Mouse (Mus musculus) MEL (cell line): ENCODE results near the gene Ccdc38. TPM values are rescaled to one million over a fixed set of nuclear protein-coding genes. Genes with fewer than 3 reads are reported as not detected.

Experiments
- DNase-seq: peaks from one replicate; pipeline ENCODE4 v3.0.0; 2011; ENCODE audit warnings: low read depth, low spot score
- H3K27ac ChIP-seq: 2 replicates; pipeline ENCODE4 v1.5.1; 2012; ENCODE audit warnings: low read depth, mild to moderate bottlenecking, control low read depth, low read length, moderate library complexity; ENCODE audit not compliant: control insufficient read depth
- H3K27me3 ChIP-seq, 2 experiments: fragments of 150-350 bp in 1 of 2; sonication (generic) in 1 of 2; 2 replicates each; pipeline ENCODE4 v1.6.1; 2012; ENCODE audit warnings: low read length in 2 of 2, mild to moderate bottlenecking in 2 of 2, improper control_type of control experiment in 1 of 2, moderate library complexity in 1 of 2; ENCODE audit not compliant: insufficient read depth in 2 of 2, control insufficient read depth in 1 of 2
- H3K36me3 ChIP-seq, 2 experiments: 2 replicates each; pipeline ENCODE4 v1.6.1; 2012 to 2014; ENCODE audit warnings: low read length in 2 of 2, improper control_type of control experiment in 1 of 2, inconsistent platforms in 1 of 2, mild to moderate bottlenecking in 1 of 2; ENCODE audit not compliant: insufficient read depth in 2 of 2, control insufficient read depth in 1 of 2
- H3K4me1 ChIP-seq, 2 experiments: fragments of 150-350 bp in 1 of 2; sonication (generic) in 1 of 2; 2 replicates each; pipeline ENCODE4 v1.6.1; 2012; ENCODE audit warnings: low read length in 2 of 2, improper control_type of control experiment in 1 of 2, mild to moderate bottlenecking in 1 of 2; ENCODE audit not compliant: insufficient read depth in 2 of 2, control insufficient read depth in 1 of 2
- H3K4me3 ChIP-seq, 2 experiments: fragments of 150-350 bp in 1 of 2; sonication (generic) in 1 of 2; 2 replicates each; pipeline ENCODE4 v1.5.1; 2012; ENCODE audit warnings: low read depth in 2 of 2, low read length in 2 of 2, mild to moderate bottlenecking in 2 of 2, moderate library complexity in 2 of 2, control low read depth in 1 of 2, improper control_type of control experiment in 1 of 2; ENCODE audit not compliant: control insufficient read depth in 1 of 2, insufficient read depth in 1 of 2
- H3K79me2 ChIP-seq: 2 replicates; pipeline ENCODE4 v1.6.1; 2012; ENCODE audit warnings: mild to moderate bottlenecking, low read length, moderate library complexity; ENCODE audit not compliant: control insufficient read depth, poor library complexity, insufficient read depth
- H3K9ac ChIP-seq: 2 replicates; pipeline ENCODE4 v1.6.1; 2012; ENCODE audit warnings: low read depth, mild to moderate bottlenecking, control low read depth, low read length, moderate library complexity; ENCODE audit not compliant: control insufficient read depth, poor library complexity, severe bottlenecking
- H3K9me3 ChIP-seq: fragments of 150-350 bp; sonication (generic); replicated peaks from 2 replicates; pipeline ENCODE4 v1.6.1; 2012; ENCODE audit warnings: mild to moderate bottlenecking, low read length, improper control_type of control experiment, moderate library complexity; ENCODE audit not compliant: insufficient read depth
- CHD2 ChIP-seq: IDR thresholded peaks from 2 replicates; pipeline ENCODE4 v1.6.1; 2011; ENCODE audit warnings: low read length, improper control_type of control experiment
- CTCF ChIP-seq, 3 experiments: IDR thresholded peaks in 2 of 3; conservative IDR thresholded peaks in 1 of 3; 2 replicates each; pipeline ENCODE4 v1.5.1; 2011 to 2012; ENCODE audit warnings: low read length in 3 of 3, low read depth in 2 of 3, mild to moderate bottlenecking in 2 of 3, improper control_type of control experiment in 1 of 3, inconsistent platforms in 1 of 3, mixed read lengths in 1 of 3, moderate library complexity in 1 of 3; ENCODE audit not compliant: control insufficient read depth in 1 of 3, insufficient read depth in 1 of 3, poor library complexity in 1 of 3, severe bottlenecking in 1 of 3
- ELF1 ChIP-seq: IDR thresholded peaks from 2 replicates; pipeline ENCODE4 v1.6.1; 2014; ENCODE audit warnings: low read depth, mild to moderate bottlenecking, inconsistent platforms, low read length, improper control_type of control experiment, moderate library complexity
- ETS1 ChIP-seq: IDR thresholded peaks from 2 replicates; pipeline ENCODE4 v1.6.1; 2012; ENCODE audit warnings: low read depth, mild to moderate bottlenecking, inconsistent platforms, low read length, improper control_type of control experiment, moderate library complexity
- GABPA ChIP-seq: IDR thresholded peaks from 2 replicates; pipeline ENCODE4 v1.6.1; 2012; ENCODE audit warnings: low read depth, mild to moderate bottlenecking, inconsistent platforms, low read length, improper control_type of control experiment, moderate library complexity
- GATA1 ChIP-seq: IDR thresholded peaks from 2 replicates; pipeline ENCODE4 v1.6.1; 2011; ENCODE audit warnings: low read depth, low read length, improper control_type of control experiment
- JUND ChIP-seq: IDR thresholded peaks from 2 replicates; pipeline ENCODE4 v1.6.1; 2011; ENCODE audit warnings: low read depth, mild to moderate bottlenecking, improper control_type of control experiment, low read length
- MAFK ChIP-seq: IDR thresholded peaks from 2 replicates; pipeline ENCODE4 v1.6.1; 2011; ENCODE audit warnings: low read depth, mild to moderate bottlenecking, low read length, improper control_type of control experiment, borderline replicate concordance
- MAX ChIP-seq: IDR thresholded peaks from 2 replicates; pipeline ENCODE4 v1.6.1; 2011; ENCODE audit warnings: low read length, improper control_type of control experiment
- MEF2A ChIP-seq: IDR thresholded peaks from 2 replicates; pipeline ENCODE4 v1.6.1; 2014; ENCODE audit warnings: low read depth, mild to moderate bottlenecking, inconsistent platforms, low read length, improper control_type of control experiment; ENCODE audit not compliant: poor library complexity, insufficient replicate concordance, severe bottlenecking; ENCODE audit errors: extremely low read depth
- MYB ChIP-seq: IDR thresholded peaks from 2 replicates; pipeline ENCODE4 v1.6.1; 2011; ENCODE audit warnings: mild to moderate bottlenecking, low read depth, low read length, improper control_type of control experiment
- NRF1 ChIP-seq: IDR thresholded peaks from 2 replicates; pipeline ENCODE4 v1.6.1; 2014; ENCODE audit warnings: low read depth, mild to moderate bottlenecking, inconsistent platforms, low read length, improper control_type of control experiment, moderate library complexity; ENCODE audit not compliant: poor library complexity, insufficient read depth, severe bottlenecking
- POLR2A ChIP-seq, 2 experiments: IDR thresholded peaks; 2 replicates each; pipeline ENCODE4 v1.6.1; 2011 to 2012; ENCODE audit warnings: low read length in 2 of 2, mild to moderate bottlenecking in 2 of 2, control low read depth in 1 of 2, improper control_type of control experiment in 1 of 2, low read depth in 1 of 2, moderate library complexity in 1 of 2; ENCODE audit not compliant: control insufficient read depth in 1 of 2, insufficient read depth in 1 of 2, poor library complexity in 1 of 2
- POLR2AphosphoS5 ChIP-seq: IDR thresholded peaks from 2 replicates; pipeline ENCODE4 v1.6.1; 2012; ENCODE audit warnings: low read depth, borderline replicate concordance, mild to moderate bottlenecking, inconsistent platforms, low read length, moderate library complexity, mixed read lengths
- RAD21 ChIP-seq: IDR thresholded peaks from 2 replicates; pipeline ENCODE4 v1.6.1; 2011; ENCODE audit warnings: mild to moderate bottlenecking, low read depth, low read length, improper control_type of control experiment
- RCOR1 ChIP-seq: IDR thresholded peaks from 2 replicates; pipeline ENCODE4 v1.6.1; 2012; ENCODE audit warnings: low read depth, mild to moderate bottlenecking, inconsistent platforms, low read length, improper control_type of control experiment
- TBP ChIP-seq: IDR thresholded peaks from 2 replicates; pipeline ENCODE4 v1.8.0; 2011; ENCODE audit warnings: low read depth, low read length, improper control_type of control experiment
- TCF12 ChIP-seq: IDR thresholded peaks from 2 replicates; pipeline ENCODE4 v1.6.1; 2014; ENCODE audit warnings: low read depth, mild to moderate bottlenecking, inconsistent platforms, low read length, improper control_type of control experiment, moderate library complexity
- USF1 ChIP-seq: IDR thresholded peaks from 2 replicates; pipeline ENCODE4 v1.6.1; 2014; ENCODE audit warnings: low read depth, mild to moderate bottlenecking, inconsistent platforms, low read length, improper control_type of control experiment, moderate library complexity
- USF2 ChIP-seq, 2 experiments: IDR thresholded peaks; 2 replicates each; pipeline ENCODE4 v1.6.1; 2011 to 2012; ENCODE audit warnings: improper control_type of control experiment in 2 of 2, low read length in 2 of 2, borderline replicate concordance in 1 of 2, inconsistent platforms in 1 of 2, low read depth in 1 of 2, mild to moderate bottlenecking in 1 of 2; ENCODE audit not compliant: insufficient read depth in 1 of 2
- ZMIZ1 ChIP-seq: IDR thresholded peaks from 2 replicates; pipeline ENCODE4 v1.6.1; 2012; ENCODE audit warnings: low read depth, mild to moderate bottlenecking, inconsistent platforms, low read length, improper control_type of control experiment, moderate library complexity
- ZNF384 ChIP-seq: IDR thresholded peaks from 2 replicates; pipeline ENCODE4 v1.6.1; 2012; ENCODE audit warnings: low read depth, mild to moderate bottlenecking, inconsistent platforms, low read length, improper control_type of control experiment
- polyA plus RNA-seq, 2 experiments: library from polyadenylated mRNA; stranded (reverse) in 1 of 2; unstranded in 1 of 2; fragments of >175 nt in 1 of 2; fragments of >200 nt in 1 of 2; gene quantifications; 2 replicates each; pipeline versions ENCODE4 v1.2.1 to v1.2.4; 2012; ENCODE audit warnings: low replicate concordance in 2 of 2, low read depth in 1 of 2; ENCODE audit not compliant: insufficient read length in 2 of 2, insufficient read depth in 1 of 2, missing spikeins in 1 of 2
- total RNA-seq: library from RNA; depleted of rRNA; stranded (reverse); fragments of 300-350 nt; gene quantifications from 2 replicates; pipeline ENCODE4 v1.2.3, GENCODE M21; 2012

Ccdc38 gene
- total and polyA plus RNA-seq, 3 experiments = 0.22 TPM; not detected in 2

DNA sequence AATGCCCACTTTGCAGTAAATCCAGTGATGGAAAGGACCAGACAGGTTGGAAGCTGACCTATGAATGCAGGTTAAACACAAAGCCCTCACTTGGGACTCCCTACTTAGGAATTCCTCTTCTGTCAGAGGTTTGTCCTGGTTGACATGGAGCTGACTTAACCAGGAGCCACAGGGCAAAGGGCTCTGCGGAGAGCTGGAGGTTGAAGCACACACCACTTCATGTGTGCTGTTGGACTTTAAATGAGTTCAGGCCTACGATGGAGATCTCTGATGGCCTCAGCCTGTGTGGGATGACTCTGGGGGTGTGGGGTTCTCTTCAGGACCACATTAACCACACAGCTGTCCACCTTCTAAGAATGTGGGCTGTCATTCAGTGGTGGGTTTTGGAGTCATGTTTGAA, 2.1 kb upstream of the Ccdc38 start:
- Histone ChIP-seq H3K36me3 (peaks cover 0 to 4% of the 10 kb centered on the region in 2 experiments; a peak in 2 of 4 replicates), H3K27ac (no peak overlapping the region), H3K27me3 (peaks cover 12 to 17% of the 10 kb centered on the region in 2 experiments), H3K4me3 (no peak overlapping the region), H3K4me1 (peaks cover 0 to 6% of the 10 kb centered on the region in 2 experiments; a peak in 3 of 4 replicates), H3K9me3 (no peaks in the 10 kb centered on the region), H3K79me2 (no peaks in the 10 kb centered on the region), H3K9ac (no peak overlapping the region)
- no peak for DNase-seq
- no peak for TF ChIP-seq ZMIZ1
- TF ChIP-seq POLR2A (IDR thresholded peaks at IDR 0.05; ENCODE audit: control insufficient read depth in 1 of 2, insufficient read depth in 1 of 2, low read depth in 1 of 2, low read length in 2 of 2, poor library complexity in 1 of 2) = no peak
- TF ChIP-seq MEF2A = no peak
- no peak for TF ChIP-seq TCF12
- TF ChIP-seq MAFK = no peak
- no peak for TF ChIP-seq POLR2AphosphoS5
- TF ChIP-seq TBP = no peak
- no peak for TF ChIP-seq RCOR1
- TF ChIP-seq CHD2 = no peak
- no peak for TF ChIP-seq USF2 (IDR thresholded peaks at IDR 0.05; ENCODE audit: borderline replicate concordance in 1 of 2, insufficient read depth in 1 of 2, low read depth in 1 of 2, low read length in 2 of 2)
- no peak for TF ChIP-seq MYB
- no peak for TF ChIP-seq NRF1
- no peak for TF ChIP-seq RAD21
- TF ChIP-seq CTCF (IDR thresholded peaks at IDR 0.05 in 2 of 3, conservative IDR thresholded peaks at IDR 0.05 in 1 of 3; ENCODE audit: control insufficient read depth in 1 of 3, insufficient read depth in 1 of 3, low read depth in 2 of 3, low read length in 3 of 3, poor library complexity in 1 of 3, severe bottlenecking in 1 of 3) = no peak
- TF ChIP-seq GATA1 = no peak
- no peak for TF ChIP-seq GABPA
- no peak for TF ChIP-seq MAX
- no peak for TF ChIP-seq ETS1

DNA sequence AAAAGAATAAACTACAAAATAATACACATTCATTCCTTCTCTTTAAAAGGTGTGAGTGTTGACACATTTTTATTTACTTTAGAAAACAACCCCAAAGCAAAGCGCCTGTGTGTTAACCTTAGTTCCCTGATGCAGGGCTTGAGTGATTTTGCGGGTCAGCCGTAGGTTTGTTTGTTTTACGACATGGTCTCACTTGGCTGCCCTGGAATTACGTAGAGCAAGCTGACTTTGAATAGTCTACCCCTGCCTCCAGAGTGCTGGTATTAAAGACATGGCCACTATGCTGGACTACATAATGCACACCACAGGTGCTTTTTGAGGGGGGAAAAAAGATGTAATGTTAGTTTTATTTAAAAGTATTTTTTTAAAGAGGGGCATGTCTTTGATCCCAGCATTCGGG, 1.6 kb upstream of the Ccdc38 start:
- H3K9me3 ChIP-seq = no peaks in the 10 kb centered on the region
- no peak overlapping the region for H3K4me3 ChIP-seq
- H3K79me2 ChIP-seq = no peaks in the 10 kb centered on the region
- TF ChIP-seq JUND (no peak), POLR2A (IDR thresholded peaks at IDR 0.05; ENCODE audit: control insufficient read depth in 1 of 2, insufficient read depth in 1 of 2, low read depth in 1 of 2, low read length in 2 of 2, poor library complexity in 1 of 2) (no peak), ZNF384 (no peak), USF1 (no peak), ELF1 (no peak)
- peaks cover 12 to 17% of the 10 kb centered on the region in 2 experiments for H3K27me3 ChIP-seq
- H3K4me1 ChIP-seq = peaks cover 0 to 6% of the 10 kb centered on the region in 2 experiments; a peak in 3 of 4 replicates
- no peak overlapping the region for H3K9ac ChIP-seq
- no peak for DNase-seq
- peaks cover 0 to 4% of the 10 kb centered on the region in 2 experiments; a peak in 2 of 4 replicates for H3K36me3 ChIP-seq
- no peak overlapping the region for H3K27ac ChIP-seq
